In the genomic region with DNA sequence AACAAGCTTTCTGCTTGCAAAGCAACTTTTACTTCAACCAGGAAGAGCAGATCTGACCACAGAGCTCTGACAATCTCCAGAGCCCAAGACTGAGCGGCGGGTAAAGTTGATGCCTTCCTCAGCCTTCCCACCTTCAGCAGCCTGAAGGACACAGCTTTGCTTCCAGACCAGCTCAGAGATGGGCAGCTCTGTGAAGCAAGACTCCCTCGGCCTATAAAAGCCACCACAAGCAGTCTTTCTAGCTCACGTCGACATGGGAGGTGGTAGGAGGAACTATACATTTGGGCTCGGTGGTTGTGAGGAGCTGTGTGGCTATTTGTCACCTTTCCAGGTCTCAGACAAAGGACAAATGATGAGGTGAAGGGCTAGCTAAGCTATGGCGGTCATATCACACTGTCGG, we compare ENCODE assay signal across 20 mouse cellular contexts. TPM values are rescaled to one million over a fixed set of nuclear protein-coding genes. Genes with fewer than 3 reads are reported as not detected.
A peak's percentile ranks its signal among the peaks of the same experiment; 100 is the strongest.
DNase-seq lines count a peak whose midpoint lies in the region; ATAC-seq and TF ChIP-seq lines count a peak whose summit lies in the region.
"Had no signal": no experiment of that assay in that cellular context is flagged by ENCODE, and none has a peak within 500 bp of the region (broad histone marks: within the 10 kb centered on the region; RNA-seq: fewer than 3 reads in every experiment).

No protein-coding gene starts in this region.

- 0 out of 2 replicates have a peak overlapping the region, but pooled peaks have one; percentile 4 for H3K27ac ChIP-seq in liver, postnatal 0 days (ENCODE audit: low read depth)
- H3K27ac ChIP-seq in liver, embryonic 11.5 days (ENCODE audit: low read depth, low read length) = no peak overlapping the region
- H3K27ac ChIP-seq in heart, embryonic 16.5 days (ENCODE audit: low read length) = 0 out of 2 replicates have a peak overlapping the region, but pooled peaks have one; percentile 26
- H3K27ac ChIP-seq in kidney, embryonic 16.5 days (ENCODE audit: low read length) = no peak overlapping the region
- H3K27ac ChIP-seq: embryonic facial prominence, embryonic 10.5 days; forebrain, embryonic 13.5 days; hindbrain, embryonic 15.5 days; limb, embryonic 15.5 days had no signal

- DNase-seq in liver, postnatal 0 days = no peak
- DNase-seq in liver, embryonic 11.5 days (ENCODE audit: low spot score) = no peak
- no peak for DNase-seq in kidney, adult 18-20 months
- DNase-seq: cerebellum, adult 18-20 months; cerebellum, postnatal 36 days; kidney, adult 2 months; lung, embryonic 14.5 days; lung, postnatal 4 days; midbrain, embryonic 14.5 days; retina, postnatal 1 day; spleen, adult 18-20 months had no signal

- no peak overlapping the region for H3K9ac ChIP-seq in liver, postnatal 0 days (replicated peaks)
- H3K9ac ChIP-seq in liver, embryonic 11.5 days (ENCODE audit: low read depth, low read length) = no peak overlapping the region
- H3K9ac ChIP-seq in heart, embryonic 16.5 days (ENCODE audit: low read length) = no peak overlapping the region
- H3K9ac ChIP-seq in kidney, embryonic 16.5 days (replicated peaks; ENCODE audit: low read length) = no peak overlapping the region
- H3K9ac ChIP-seq: forebrain, embryonic 13.5 days; hindbrain, embryonic 15.5 days; limb, embryonic 15.5 days; lung, embryonic 14.5 days had no signal

- WGBS in liver, postnatal 0 days (ENCODE audit: insufficient replicate concordance) = 40% methylated on average over 8 of the region's 8 CpGs
- 58% methylated on average over 8 of the region's 8 CpGs for WGBS in liver, embryonic 11.5 days
- 51% methylated on average over 8 of the region's 8 CpGs for WGBS in heart, embryonic 16.5 days
- WGBS in kidney, embryonic 16.5 days = 69% methylated on average over 8 of the region's 8 CpGs

- no peak overlapping the region for H3K4me3 ChIP-seq in liver, postnatal 0 days (ENCODE audit: low read depth, low read length)
- H3K4me3 ChIP-seq in liver, embryonic 11.5 days (ENCODE audit: low read depth, low read length) = no peak overlapping the region
- H3K4me3 ChIP-seq in heart, embryonic 16.5 days (ENCODE audit: low read length) = no peak overlapping the region
- no peak overlapping the region for H3K4me3 ChIP-seq in kidney, embryonic 16.5 days (ENCODE audit: low read length)
- H3K4me3 ChIP-seq: embryonic facial prominence, embryonic 10.5 days; forebrain, embryonic 13.5 days; hindbrain, embryonic 15.5 days; limb, embryonic 15.5 days had no signal

- H3K9me3 ChIP-seq in liver, postnatal 0 days (ENCODE audit: low read length) = no peaks in the 10 kb centered on the region
- H3K9me3 ChIP-seq in liver, embryonic 11.5 days (ENCODE audit: control insufficient read depth, low read length) = no peaks in the 10 kb centered on the region
- H3K9me3 ChIP-seq in heart, embryonic 16.5 days (replicated peaks; ENCODE audit: control insufficient read depth, low read length) = no peaks in the 10 kb centered on the region
- H3K9me3 ChIP-seq in kidney, embryonic 16.5 days (ENCODE audit: low read length) = no peaks in the 10 kb centered on the region
- H3K9me3 ChIP-seq: embryonic facial prominence, embryonic 10.5 days; forebrain, embryonic 13.5 days; hindbrain, embryonic 15.5 days; limb, embryonic 15.5 days had no signal

- peaks cover 7% of the 10 kb centered on the region; the same call in 1 of the 2 replicates for H3K36me3 ChIP-seq in liver, postnatal 0 days (replicated peaks; ENCODE audit: insufficient read depth, low read length)
- no peaks in the 10 kb centered on the region for H3K36me3 ChIP-seq in liver, embryonic 11.5 days (ENCODE audit: control insufficient read depth, insufficient read depth, low read length)
- H3K36me3 ChIP-seq in heart, embryonic 16.5 days (ENCODE audit: control insufficient read depth, insufficient read depth) = peaks cover 2% of the 10 kb centered on the region; the same call in 1 of the 2 replicates
- no peaks in the 10 kb centered on the region for H3K36me3 ChIP-seq in kidney, embryonic 16.5 days (ENCODE audit: insufficient read depth, low read length)
- H3K36me3 ChIP-seq: embryonic facial prominence, embryonic 10.5 days; hindbrain, embryonic 15.5 days; limb, embryonic 15.5 days had no signal

- no peaks in the 10 kb centered on the region for H3K27me3 ChIP-seq in liver, postnatal 0 days (ENCODE audit: insufficient read depth, low read length)
- H3K27me3 ChIP-seq in liver, embryonic 11.5 days (replicated peaks; ENCODE audit: control insufficient read depth, insufficient read depth, low read length) = peaks cover 7% of the 10 kb centered on the region; the same call in 1 of the 2 replicates
- no peaks in the 10 kb centered on the region for H3K27me3 ChIP-seq in heart, embryonic 16.5 days (ENCODE audit: control insufficient read depth, insufficient read depth, low read length)
- H3K27me3 ChIP-seq in kidney, embryonic 16.5 days (ENCODE audit: insufficient read depth, low read length) = no peaks in the 10 kb centered on the region
- H3K27me3 ChIP-seq: CH12.LX; limb, embryonic 15.5 days had no signal

- no peak overlapping the region for H3K4me2 ChIP-seq in liver, postnatal 0 days (ENCODE audit: low read depth, low read length)
- H3K4me2 ChIP-seq in liver, embryonic 11.5 days = no peak overlapping the region
- H3K4me2 ChIP-seq in heart, embryonic 16.5 days (ENCODE audit: low read depth, low read length) = no peak overlapping the region
- H3K4me2 ChIP-seq in kidney, embryonic 16.5 days (replicated peaks; ENCODE audit: low read depth, low read length) = no peak overlapping the region
- H3K4me2 ChIP-seq: forebrain, embryonic 13.5 days; hindbrain, embryonic 15.5 days; limb, embryonic 15.5 days; lung, embryonic 14.5 days had no signal

- peaks cover 34% of the 10 kb centered on the region for H3K4me1 ChIP-seq in liver, postnatal 0 days (ENCODE audit: insufficient read depth)
- peaks cover 40% of the 10 kb centered on the region for H3K4me1 ChIP-seq in liver, embryonic 11.5 days (replicated peaks; ENCODE audit: control insufficient read depth, insufficient read depth, low read length)
- H3K4me1 ChIP-seq in heart, embryonic 16.5 days (ENCODE audit: control insufficient read depth, insufficient read depth, low read length) = peaks cover 83% of the 10 kb centered on the region
- H3K4me1 ChIP-seq in kidney, embryonic 16.5 days (ENCODE audit: insufficient read depth, low read length) = peaks cover 73% of the 10 kb centered on the region

- TF ChIP-seq CTCF in liver, postnatal 0 days (IDR thresholded peaks at IDR 0.05; ENCODE audit: low read depth) = no peak

- TF ChIP-seq EP300 in liver, postnatal 0 days (IDR thresholded peaks at IDR 0.05; ENCODE audit: low read depth) = no peak

- ATAC-seq in liver, postnatal 0 days = no peak
- no peak for ATAC-seq in liver, embryonic 11.5 days (replicated peaks; ENCODE audit: low FRiP score)
- ATAC-seq in common myeloid progenitor, adult 5-6 weeks (replicated peaks; ENCODE audit: low read depth, poor library complexity, severe bottlenecking) = 0 out of 2 replicates have a peak, but pooled peaks have one; percentile 13
- ATAC-seq in heart, embryonic 16.5 days (replicated peaks; ENCODE audit: extremely low read depth, insufficient read depth, low FRiP score) = no peak
- no peak for ATAC-seq in kidney, embryonic 16.5 days (ENCODE audit: low FRiP score, low TSS enrichment)
- ATAC-seq in megakaryocyte progenitor cell, adult 5-6 weeks (replicated peaks; ENCODE audit: poor library complexity) = no peak
- ATAC-seq: forebrain, embryonic 13.5 days had no signal

RNA-seq across cellular contexts. Expression of a gene that starts 11.9 kb away (rescaled TPM):
- polyA plus RNA-seq in liver, postnatal 0 days (2015; fragmentation: Nextera tagmentation; extraction: Ambion mirVana) = 14.6 and 15.0 TPM in 2 replicates
- polyA plus RNA-seq in liver, embryonic 11.5 days (2014; fragmentation: Nextera tagmentation; extraction: Ambion mirVana) = 13.3 and 17.8 TPM in 2 replicates
- total RNA-seq in common myeloid progenitor, adult 5-6 weeks (2017) = 83.0 and 83.6 TPM in 2 replicates
- 99.3 and 111 TPM in 2 replicates for polyA plus RNA-seq in heart, embryonic 16.5 days (2015; fragmentation: Nextera tagmentation; extraction: Ambion mirVana)
- 54.9 and 61.4 TPM in 2 replicates for polyA plus RNA-seq in kidney, embryonic 16.5 days (2015; fragmentation: Nextera tagmentation; extraction: Ambion mirVana)
- total RNA-seq in megakaryocyte progenitor cell, adult 5-6 weeks (2015) = 48.8 and 48.9 TPM in 2 replicates
- total RNA-seq in megakaryocyte progenitor cell, adult 5-6 weeks (2017) = 110 and 111 TPM in 2 replicates

Comparison
In these comparisons a context has a peak if more than half of its experiments do, and no peak if none do; other contexts are left out.
1. H3K27ac ChIP-seq: peak in liver, postnatal 0 days (single experiment) and heart, embryonic 16.5 days (single experiment); none in liver, embryonic 11.5 days (single experiment) and kidney, embryonic 16.5 days (single experiment).